Mouse (Mus musculus): ENCODE data around the gene Acsl1. TPM values are rescaled to one million over a fixed set of nuclear protein-coding genes. Genes with fewer than 3 reads are reported as not detected.
A peak's percentile ranks its signal among the peaks of the same experiment; 100 is the strongest.

The Acsl1 gene
- total RNA-seq, 2 experiments from 2014 or later: 55.7 to 75.4 TPM

- no peak for ATAC-seq (replicated peaks; ENCODE audit: poor library complexity, severe bottlenecking)
These were observed 3.3 kb downstream of the Acsl1 start for GRCm38 (mm10) chr8:46474120-46474519.

GRCm38 (mm10) chr8:46474634-46475033 lies 3.8 kb downstream of the Acsl1 start:
- no peak for ATAC-seq (replicated peaks; ENCODE audit: poor library complexity, severe bottlenecking)

GRCm38 (mm10) chr8:46475404-46475803 lies 4.6 kb downstream of the Acsl1 start:
- no peak for ATAC-seq (replicated peaks; ENCODE audit: poor library complexity, severe bottlenecking)

GRCm38 (mm10) chr8:46475942-46476341 lies 5.1 kb downstream of the Acsl1 start:
- ATAC-seq (replicated peaks; ENCODE audit: poor library complexity, severe bottlenecking): no peak

- ATAC-seq (replicated peaks; ENCODE audit: poor library complexity, severe bottlenecking): peak; percentile 38
These were observed 7.1 kb downstream of the Acsl1 start for GRCm38 (mm10) chr8:46477747-46478458.

GRCm38 (mm10) chr8:46478783-46479182 lies 7.9 kb downstream of the Acsl1 start:
- ATAC-seq (replicated peaks; ENCODE audit: poor library complexity, severe bottlenecking): no peak

- ATAC-seq (replicated peaks; ENCODE audit: poor library complexity, severe bottlenecking): no peak
These were observed 9.1 kb downstream of the Acsl1 start for GRCm38 (mm10) chr8:46479794-46480532.

- no peak for ATAC-seq (replicated peaks; ENCODE audit: poor library complexity, severe bottlenecking)
These were observed 9.7 kb downstream of the Acsl1 start for GRCm38 (mm10) chr8:46480533-46480900.

GRCm38 (mm10) chr8:46482771-46483170 lies 11.9 kb downstream of the Acsl1 start:
- ATAC-seq (replicated peaks; ENCODE audit: poor library complexity, severe bottlenecking): peak; percentile 71

- no peak for ATAC-seq (replicated peaks; ENCODE audit: poor library complexity, severe bottlenecking)
These were observed 12.4 kb downstream of the Acsl1 start for GRCm38 (mm10) chr8:46483247-46483646.

GRCm38 (mm10) chr8:46484077-46484476 lies 13.2 kb downstream of the Acsl1 start:
- no peak for ATAC-seq (replicated peaks; ENCODE audit: poor library complexity, severe bottlenecking)

- ATAC-seq (replicated peaks; ENCODE audit: poor library complexity, severe bottlenecking): peak; percentile 90
These were observed 14.2 kb downstream of the Acsl1 start for GRCm38 (mm10) chr8:46484931-46485463.

- ATAC-seq (replicated peaks; ENCODE audit: poor library complexity, severe bottlenecking): no peak
These were observed 17.3 kb downstream of the Acsl1 start for GRCm38 (mm10) chr8:46488085-46488561.

GRCm38 (mm10) chr8:46489196-46489595 lies 18.4 kb downstream of the Acsl1 start:
- ATAC-seq (replicated peaks; ENCODE audit: poor library complexity, severe bottlenecking): no peak

GRCm38 (mm10) chr8:46490250-46490649 lies 19.4 kb downstream of the Acsl1 start:
- ATAC-seq (replicated peaks; ENCODE audit: poor library complexity, severe bottlenecking): no peak

GRCm38 (mm10) chr8:46490821-46491220 lies 20.0 kb downstream of the Acsl1 start:
- no peak for ATAC-seq (replicated peaks; ENCODE audit: poor library complexity, severe bottlenecking)

GRCm38 (mm10) chr8:46493495-46494170 lies 22.8 kb downstream of the Acsl1 start:
- ATAC-seq (replicated peaks; ENCODE audit: poor library complexity, severe bottlenecking): no peak

- ATAC-seq (replicated peaks; ENCODE audit: poor library complexity, severe bottlenecking): 0 out of 2 replicates have a peak, but pooled peaks have one; percentile 17
These were observed 26.0 kb downstream of the Acsl1 start for GRCm38 (mm10) chr8:46496852-46497251.

- ATAC-seq (replicated peaks; ENCODE audit: poor library complexity, severe bottlenecking): peak; percentile 61
These were observed 26.6 kb downstream of the Acsl1 start for GRCm38 (mm10) chr8:46497314-46498011.

All from granulocyte monocyte progenitor cell, adult 5-6 weeks (primary cell).